Mouse (Mus musculus) lung, postnatal 25 days (tissue): ENCODE measurements around the gene Dusp10.

Source experiments
- DNase-seq: peaks from one replicate; pipeline ENCODE4 v3.0.0; 2022; ENCODE audit warnings: low spot score

Dusp10 gene

GRCm38 (mm10) chr1:184100927-184101749, 88.0 kb downstream of the Dusp10 start:
- DNase-seq = no peak

DNA sequence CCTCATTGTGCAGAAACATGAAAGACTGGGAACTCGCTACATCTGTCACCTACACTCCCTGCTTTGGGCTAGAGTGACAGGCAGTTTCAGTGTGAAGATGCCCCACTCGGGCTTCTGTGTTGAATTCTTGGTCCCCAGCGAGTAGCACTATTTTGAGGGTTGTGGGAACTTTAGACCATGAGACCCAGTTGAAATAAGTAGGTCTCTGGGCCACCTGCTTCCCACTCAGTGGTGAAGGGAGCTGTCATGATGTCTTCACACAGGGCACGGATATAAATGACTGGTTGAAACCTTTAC, 88.6 kb downstream of the Dusp10 start:
- DNase-seq = no peak

GRCm38 (mm10) chr1:184106832-184107231, 93.7 kb downstream of the Dusp10 start:
- DNase-seq = no peak

DNA sequence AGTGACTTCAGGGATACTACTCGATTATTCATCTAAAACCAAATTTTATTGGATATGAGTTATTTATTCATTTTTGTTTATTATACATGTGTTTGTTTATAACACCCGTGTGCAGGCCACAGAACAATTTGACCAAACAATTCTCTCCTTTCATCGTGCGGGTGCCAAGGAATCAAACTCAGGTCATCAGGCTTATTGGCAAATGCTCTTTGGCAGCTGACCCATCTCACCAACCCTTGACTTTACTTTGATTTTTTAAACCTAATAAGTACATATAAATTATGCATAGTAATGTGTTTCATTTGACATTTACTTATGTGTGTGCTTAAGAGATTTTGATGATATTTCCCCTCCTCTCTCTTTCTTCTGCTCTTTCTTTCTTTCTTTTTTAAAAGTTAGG, 94.3 kb downstream of the Dusp10 start:
- DNase-seq = no peak

DNA sequence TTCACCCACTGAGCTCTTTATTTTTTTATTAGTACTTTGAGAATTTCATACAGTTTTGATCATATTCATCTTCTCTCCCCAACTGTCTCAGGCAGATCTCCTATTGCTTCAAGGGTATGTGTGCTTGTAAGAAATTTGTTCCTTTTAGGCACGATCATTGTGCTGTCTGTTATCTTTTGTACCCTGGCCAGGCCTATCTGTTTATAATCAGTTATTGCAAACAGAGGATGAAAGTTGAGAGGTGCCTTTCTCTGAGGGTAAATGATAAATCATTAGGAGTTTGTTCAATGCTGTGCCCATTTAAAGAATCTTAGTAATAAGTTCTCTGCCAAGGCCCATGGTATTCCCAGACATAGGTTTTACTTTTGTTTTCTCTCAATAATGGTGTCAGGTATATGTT, 95.2 kb downstream of the Dusp10 start:
- DNase-seq = no peak

DNA sequence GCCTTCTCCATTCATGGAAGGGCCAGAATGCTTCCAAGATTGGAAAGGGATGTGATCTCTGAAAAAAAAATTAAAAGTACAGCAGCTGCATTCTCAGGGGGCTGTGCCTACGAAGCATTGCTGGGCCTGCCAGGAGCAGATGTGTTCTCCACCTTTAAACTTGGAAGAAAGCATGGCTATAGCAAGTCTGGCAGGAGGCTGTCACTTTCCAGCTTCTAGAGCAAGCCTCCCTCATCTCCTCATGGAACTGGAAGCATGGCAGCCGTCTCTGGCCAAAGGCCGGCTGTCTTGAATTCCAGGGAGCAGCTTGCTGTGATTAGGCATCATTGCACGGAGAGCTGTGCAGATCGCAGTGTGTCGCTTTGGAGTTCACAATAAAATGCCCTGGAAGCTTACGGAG, 104.5 kb downstream of the Dusp10 start:
- DNase-seq = no peak

DNA sequence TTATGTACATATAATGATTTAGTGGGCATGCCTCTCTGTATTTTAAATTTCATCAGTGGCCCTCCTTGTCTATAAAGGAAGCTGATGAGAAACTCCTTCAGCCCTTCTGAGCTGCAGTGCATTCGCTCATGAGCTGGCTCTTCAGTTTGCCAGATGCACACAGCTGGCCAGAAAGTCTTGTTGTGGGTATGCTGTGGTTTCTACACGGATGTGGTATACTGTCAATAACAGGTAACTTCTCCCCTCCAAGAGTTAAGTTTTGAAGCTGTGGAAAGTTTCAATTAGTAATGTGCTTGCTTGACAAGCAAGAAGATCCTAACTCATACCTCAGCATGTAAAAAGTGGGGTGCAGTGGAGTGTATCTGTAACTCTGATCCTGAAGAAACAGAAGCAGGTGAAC, 104.9 kb downstream of the Dusp10 start:
- DNase-seq = no peak

- DNase-seq = no peak
Observed at GRCm38 (mm10) chr1:184118586-184118985, 105.5 kb downstream of the Dusp10 start.
